Mouse (Mus musculus): ENCODE data around the gene Cav3. TPM values are rescaled to one million over a fixed set of nuclear protein-coding genes. Genes with fewer than 3 reads are reported as not detected.

The Cav3 gene
- total and polyA plus RNA-seq, 2 experiments from 2014 or later, result 0.13 TPM; not detected in 1

DNA sequence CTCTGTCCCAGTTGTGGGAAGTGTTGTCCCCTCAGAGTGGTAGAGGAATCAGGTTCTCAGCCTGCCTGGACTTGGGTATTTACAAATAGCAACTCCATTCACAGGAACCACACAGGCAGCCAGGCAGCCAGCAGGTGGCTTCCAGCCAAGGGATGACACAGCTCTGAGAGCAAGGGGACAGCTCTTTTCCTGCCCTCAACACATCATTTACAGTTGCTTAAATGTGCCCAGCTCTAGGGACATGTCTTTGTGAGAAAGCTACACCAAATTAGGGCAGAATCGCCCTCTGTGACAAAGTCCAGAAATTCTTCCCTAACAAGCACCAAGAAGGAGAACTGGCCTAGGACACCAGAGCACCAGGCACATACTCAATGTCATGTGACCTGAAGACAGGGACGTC lies 41.9 kb downstream of the Cav3 start:
- Histone ChIP-seq H3K9ac (no peak overlapping the region), H3K36me3 (ENCODE audit: insufficient read depth) (no peaks in the 10 kb centered on the region), H3K27ac (ENCODE audit: low read depth, low read length) (no peak overlapping the region), H3K4me2 (ENCODE audit: low read depth) (no peak overlapping the region), H3K4me3 (ENCODE audit: low read depth, low read length) (no peak overlapping the region), H3K9me3 (ENCODE audit: low read length) (no peaks in the 10 kb centered on the region), H3K27me3 (ENCODE audit: insufficient read depth, low read length) (no peaks in the 10 kb centered on the region), H3K4me1 (ENCODE audit: insufficient read depth) (no peaks in the 10 kb centered on the region)
- 74% methylated on average over 2 of the region's 2 CpGs for WGBS
- ATAC-seq, result no peak
- no peak for DNase-seq
- TF ChIP-seq CTCF (IDR thresholded peaks at IDR 0.05; ENCODE audit: low read depth), result no peak

- ATAC-seq, result no peak
Measured at GRCm38 (mm10) chr6:112507617-112508016, 48.3 kb downstream of the Cav3 start.

DNA sequence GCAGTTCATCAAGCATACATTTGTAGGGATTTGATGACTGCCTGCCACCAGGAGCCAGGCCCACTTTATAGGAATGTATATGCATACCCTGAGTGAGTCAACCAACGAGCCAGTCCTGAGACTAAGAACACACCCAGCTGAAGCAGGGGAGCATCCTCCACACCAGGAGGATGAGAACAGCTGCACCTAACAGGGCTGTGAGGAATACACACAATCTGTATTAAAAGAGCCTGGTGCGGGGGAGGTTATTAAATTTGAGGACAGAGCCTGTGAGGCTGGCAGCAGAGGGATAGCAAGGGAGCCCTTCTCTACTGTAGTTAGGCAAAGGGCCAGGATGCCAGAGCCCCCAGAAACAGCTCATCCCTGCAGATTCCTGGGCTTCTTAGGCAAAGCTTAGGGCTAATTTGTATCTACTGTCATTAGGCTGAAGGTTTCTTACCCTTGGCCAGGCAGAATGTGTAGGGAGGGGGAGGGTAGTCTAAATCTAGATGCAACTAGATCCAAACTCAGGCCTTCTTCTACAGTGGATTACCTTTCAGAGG lies 50.4 kb downstream of the Cav3 start:
- Histone ChIP-seq H3K4me2 (ENCODE audit: low read depth) (no peak overlapping the region), H3K4me1 (ENCODE audit: insufficient read depth) (no peaks in the 10 kb centered on the region), H3K27ac (ENCODE audit: low read depth, low read length) (no peak overlapping the region), H3K9ac (no peak overlapping the region), H3K4me3 (ENCODE audit: low read depth, low read length) (no peak overlapping the region), H3K9me3 (ENCODE audit: low read length) (no peaks in the 10 kb centered on the region), H3K36me3 (ENCODE audit: insufficient read depth) (no peaks in the 10 kb centered on the region), H3K27me3 (ENCODE audit: insufficient read depth, low read length) (no peaks in the 10 kb centered on the region)
- ATAC-seq (no peak), DNase-seq (no peak)
- no peak for TF ChIP-seq CTCF (IDR thresholded peaks at IDR 0.05; ENCODE audit: low read depth)
- WGBS, result 27% methylated on average over 2 of the region's 2 CpGs

More at GRCm38 (mm10) chr6:112507617-112508016, 48.3 kb downstream of the Cav3 start:
- Histone ChIP-seq H3K4me2 (ENCODE audit: low read depth) (no peak overlapping the region), H3K9me3 (ENCODE audit: low read length) (no peaks in the 10 kb centered on the region), H3K9ac (no peak overlapping the region), H3K4me1 (ENCODE audit: insufficient read depth) (no peaks in the 10 kb centered on the region), H3K4me3 (ENCODE audit: low read depth, low read length) (no peak overlapping the region), H3K27ac (ENCODE audit: low read depth, low read length) (no peak overlapping the region), H3K36me3 (ENCODE audit: insufficient read depth) (no peaks in the 10 kb centered on the region), H3K27me3 (ENCODE audit: insufficient read depth, low read length) (no peaks in the 10 kb centered on the region)
- 87% methylated on average over 2 of the region's 2 CpGs for WGBS
- DNase-seq, result no peak
- no peak for TF ChIP-seq CTCF (IDR thresholded peaks at IDR 0.05; ENCODE audit: low read depth)

- Histone ChIP-seq H3K36me3 (ENCODE audit: insufficient read depth) (no peaks in the 10 kb centered on the region), H3K27ac (ENCODE audit: low read depth, low read length) (no peak overlapping the region), H3K4me1 (ENCODE audit: insufficient read depth) (no peaks in the 10 kb centered on the region), H3K4me3 (ENCODE audit: low read depth, low read length) (no peak overlapping the region), H3K9me3 (ENCODE audit: low read length) (no peaks in the 10 kb centered on the region), H3K9ac (no peak overlapping the region), H3K4me2 (ENCODE audit: low read depth) (no peak overlapping the region), H3K27me3 (ENCODE audit: insufficient read depth, low read length) (no peaks in the 10 kb centered on the region)
- 4% methylated on average over 4 of the region's 4 CpGs for WGBS
- TF ChIP-seq CTCF (IDR thresholded peaks at IDR 0.05; ENCODE audit: low read depth), result no peak
- DNase-seq (peak; percentile 48), ATAC-seq (peak; percentile 83)
Measured at GRCm38 (mm10) chr6:112510346-112510745, 51.0 kb downstream of the Cav3 start.

DNA sequence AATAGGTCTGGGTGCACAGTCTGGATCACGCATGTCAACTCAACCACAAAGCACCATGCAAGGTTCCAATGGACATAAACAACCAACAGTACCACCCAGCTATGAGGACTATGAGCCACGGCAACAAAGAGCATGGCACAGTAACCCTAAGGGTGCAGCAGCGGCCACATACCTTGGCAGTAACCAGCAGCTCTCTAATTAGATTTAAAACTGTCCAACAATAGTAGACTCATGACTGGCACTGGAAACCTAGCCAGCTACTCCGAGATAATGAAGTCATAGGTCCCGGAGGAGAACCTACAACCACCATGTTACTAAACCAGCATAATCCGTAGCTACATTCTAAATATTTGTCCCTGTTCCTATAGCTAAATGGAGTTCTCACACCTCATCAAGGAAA lies 55.3 kb downstream of the Cav3 start:
- 69% methylated on average over 6 of the region's 6 CpGs for WGBS
- H3K36me3 ChIP-seq (ENCODE audit: insufficient read depth), result no peaks in the 10 kb centered on the region
- H3K27ac ChIP-seq (ENCODE audit: low read depth, low read length), result no peak overlapping the region
- H3K4me3 ChIP-seq (ENCODE audit: low read depth, low read length), result no peak overlapping the region
- ATAC-seq (no peak), DNase-seq (no peak)
- no peaks in the 10 kb centered on the region for H3K4me1 ChIP-seq (ENCODE audit: insufficient read depth)
- no peak for TF ChIP-seq CTCF (IDR thresholded peaks at IDR 0.05; ENCODE audit: low read depth)
- no peaks in the 10 kb centered on the region for H3K9me3 ChIP-seq (ENCODE audit: low read length)
- H3K27me3 ChIP-seq (ENCODE audit: insufficient read depth, low read length), result no peaks in the 10 kb centered on the region
- H3K9ac ChIP-seq, result no peak overlapping the region
- no peak overlapping the region for H3K4me2 ChIP-seq (ENCODE audit: low read depth)

DNA sequence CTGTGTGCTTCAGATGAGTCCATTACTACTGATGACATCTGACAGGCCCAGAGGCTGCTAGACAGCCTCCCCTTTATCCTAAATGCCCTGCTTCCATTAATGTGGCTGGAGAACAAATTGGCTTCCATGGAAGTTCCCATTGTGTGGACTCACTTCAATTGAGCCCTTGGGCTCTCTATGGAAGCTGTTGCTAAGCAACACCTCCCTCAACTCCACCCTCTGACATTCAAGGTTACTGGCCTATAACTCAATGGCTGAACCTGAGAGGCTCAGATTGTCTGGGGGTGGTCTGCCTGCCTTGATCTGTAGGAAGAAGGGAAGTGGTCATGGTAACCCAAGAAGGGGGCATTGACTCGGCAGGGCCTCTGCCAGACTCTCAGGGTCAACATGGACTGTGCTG lies 57.2 kb downstream of the Cav3 start:
- no peak for TF ChIP-seq CTCF (IDR thresholded peaks at IDR 0.05; ENCODE audit: low read depth)
- Histone ChIP-seq H3K9ac (no peak overlapping the region), H3K4me3 (ENCODE audit: low read depth, low read length) (no peak overlapping the region), H3K36me3 (ENCODE audit: insufficient read depth) (no peaks in the 10 kb centered on the region), H3K27ac (ENCODE audit: low read depth, low read length) (no peak overlapping the region), H3K27me3 (ENCODE audit: insufficient read depth, low read length) (no peaks in the 10 kb centered on the region), H3K4me1 (ENCODE audit: insufficient read depth) (no peaks in the 10 kb centered on the region), H3K4me2 (ENCODE audit: low read depth) (no peak overlapping the region), H3K9me3 (ENCODE audit: low read length) (no peaks in the 10 kb centered on the region)
- WGBS, result 0% methylated on average over 1 of the region's 1 CpGs
- DNase-seq (no peak), ATAC-seq (peak; percentile 62)

- DNase-seq, result no peak
- 82% methylated on average over 3 of the region's 3 CpGs for WGBS
- no peak for TF ChIP-seq CTCF (IDR thresholded peaks at IDR 0.05; ENCODE audit: low read depth)
- H3K4me1 ChIP-seq (ENCODE audit: insufficient read depth), result no peaks in the 10 kb centered on the region
- H3K9me3 ChIP-seq (ENCODE audit: low read length), result no peaks in the 10 kb centered on the region
- H3K27ac ChIP-seq (ENCODE audit: low read depth, low read length), result no peak overlapping the region
- no peaks in the 10 kb centered on the region for H3K36me3 ChIP-seq (ENCODE audit: insufficient read depth)
- H3K4me2 ChIP-seq (ENCODE audit: low read depth), result no peak overlapping the region
- no peak for ATAC-seq
- no peak overlapping the region for H3K4me3 ChIP-seq (ENCODE audit: low read depth, low read length)
- H3K27me3 ChIP-seq (ENCODE audit: insufficient read depth, low read length), result no peaks in the 10 kb centered on the region
- no peak overlapping the region for H3K9ac ChIP-seq
Measured at GRCm38 (mm10) chr6:112517572-112517971, 58.3 kb downstream of the Cav3 start.

Measured in forebrain, postnatal 0 days (tissue).